Comparison of ENCODE assay signal across 8 mouse cellular contexts in genomic region chr2:127683687-127684331, GRCm38 (mm10). TPM values are rescaled to one million over a fixed set of nuclear protein-coding genes. Genes with fewer than 3 reads are reported as not detected.
DNase-seq lines count a peak whose midpoint lies in the region; ATAC-seq and TF ChIP-seq lines count a peak whose summit lies in the region.

No protein-coding gene starts in this region.

- no peaks in the 10 kb centered on the region for H3K9me3 ChIP-seq in embryonic facial prominence, embryonic 15.5 days (replicated peaks)
- no peaks in the 10 kb centered on the region for H3K9me3 ChIP-seq in heart, embryonic 12.5 days (replicated peaks)
- no peaks in the 10 kb centered on the region for H3K9me3 ChIP-seq in liver, embryonic 13.5 days (replicated peaks)
- no peaks in the 10 kb centered on the region for H3K9me3 ChIP-seq in neural tube, embryonic 14.5 days (ENCODE audit: control insufficient read depth, low read length)

- H3K4me1 ChIP-seq in bone marrow, adult 2 months (ENCODE audit: control insufficient read depth, insufficient read depth, low read length): no peaks in the 10 kb centered on the region; the same call in 1 of the 2 replicates
- no peaks in the 10 kb centered on the region for H3K4me1 ChIP-seq in embryonic facial prominence, embryonic 15.5 days
- no peaks in the 10 kb centered on the region for H3K4me1 ChIP-seq in heart, embryonic 12.5 days (replicated peaks)
- no peaks in the 10 kb centered on the region for H3K4me1 ChIP-seq in liver, embryonic 13.5 days (replicated peaks)
- no peaks in the 10 kb centered on the region for H3K4me1 ChIP-seq in neural tube, embryonic 14.5 days (ENCODE audit: control insufficient read depth, insufficient read depth, low read length)

- TF ChIP-seq CTCF in bone marrow, adult 2 months (IDR thresholded peaks at IDR 0.05; ENCODE audit: control insufficient read depth, insufficient read depth, low read length): peak; percentile 63

- 0 out of 2 replicates have a peak, but pooled peaks have one; percentile 57 for ATAC-seq in embryonic facial prominence, embryonic 15.5 days (ENCODE audit: insufficient number of reproducible peaks, low FRiP score, low TSS enrichment, low read depth)
- peak; percentile 48; the same call in 1 of the 2 replicates for ATAC-seq in heart, embryonic 12.5 days (ENCODE audit: insufficient number of reproducible peaks, low FRiP score)
- no peak for ATAC-seq in liver, embryonic 13.5 days (ENCODE audit: low read depth)
- peak; percentile 93 for ATAC-seq in neural tube, embryonic 14.5 days (ENCODE audit: low read depth)

- no peak for TF ChIP-seq POLR2A in bone marrow, adult 2 months (IDR thresholded peaks at IDR 0.05; ENCODE audit: borderline replicate concordance, control insufficient read depth, low read depth, low read length)

- H3K4me3 ChIP-seq in bone marrow, adult 2 months (replicated peaks; ENCODE audit: control insufficient read depth, low read depth, low read length): no peak overlapping the region
- no peak overlapping the region for H3K4me3 ChIP-seq in embryonic facial prominence, embryonic 15.5 days (replicated peaks)
- no peak overlapping the region for H3K4me3 ChIP-seq in heart, embryonic 12.5 days
- H3K4me3 ChIP-seq in liver, embryonic 13.5 days (replicated peaks): no peak overlapping the region
- H3K4me3 ChIP-seq in neural tube, embryonic 14.5 days (ENCODE audit: low read depth, low read length): no peak overlapping the region

- H3K9ac ChIP-seq in embryonic facial prominence, embryonic 15.5 days: no peak overlapping the region
- H3K9ac ChIP-seq in heart, embryonic 12.5 days: no peak overlapping the region
- H3K9ac ChIP-seq in liver, embryonic 13.5 days: no peak overlapping the region
- H3K9ac ChIP-seq in neural tube, embryonic 14.5 days (replicated peaks; ENCODE audit: low read depth, low read length): no peak overlapping the region

- no peak overlapping the region for H3K27ac ChIP-seq in bone marrow, adult 2 months (ENCODE audit: control insufficient read depth, insufficient read depth, low read depth, low read length, poor library complexity)
- H3K27ac ChIP-seq in embryonic facial prominence, embryonic 15.5 days (replicated peaks): no peak overlapping the region
- H3K27ac ChIP-seq in heart, embryonic 12.5 days (ENCODE audit: poor library complexity, severe bottlenecking): no peak overlapping the region
- H3K27ac ChIP-seq in liver, embryonic 13.5 days: no peak overlapping the region
- no peak overlapping the region for H3K27ac ChIP-seq in neural tube, embryonic 14.5 days (ENCODE audit: low read depth, low read length)

- H3K4me2 ChIP-seq in embryonic facial prominence, embryonic 15.5 days (replicated peaks): no peak overlapping the region
- H3K4me2 ChIP-seq in heart, embryonic 12.5 days: no peak overlapping the region
- H3K4me2 ChIP-seq in liver, embryonic 13.5 days: no peak overlapping the region
- no peak overlapping the region for H3K4me2 ChIP-seq in neural tube, embryonic 14.5 days (ENCODE audit: low read depth, low read length)

- no peaks in the 10 kb centered on the region for H3K27me3 ChIP-seq in embryonic facial prominence, embryonic 15.5 days
- H3K27me3 ChIP-seq in heart, embryonic 12.5 days (replicated peaks): peaks cover 5% of the 10 kb centered on the region
- H3K27me3 ChIP-seq in liver, embryonic 13.5 days: no peaks in the 10 kb centered on the region
- no peaks in the 10 kb centered on the region for H3K27me3 ChIP-seq in neural tube, embryonic 14.5 days (ENCODE audit: control insufficient read depth, insufficient read depth, low read length)

- no peaks in the 10 kb centered on the region for H3K36me3 ChIP-seq in embryonic facial prominence, embryonic 15.5 days
- no peaks in the 10 kb centered on the region for H3K36me3 ChIP-seq in heart, embryonic 12.5 days
- H3K36me3 ChIP-seq in liver, embryonic 13.5 days: no peaks in the 10 kb centered on the region
- H3K36me3 ChIP-seq in neural tube, embryonic 14.5 days (ENCODE audit: control insufficient read depth, insufficient read depth, low read length): no peaks in the 10 kb centered on the region

- peak; percentile 39 for DNase-seq in CD4-positive helper T cell, adult 2 months (ENCODE audit: low read depth, low spot score)
- peak; percentile 80 for DNase-seq in kidney, postnatal 14 days
- peak; percentile 13 for DNase-seq in liver, embryonic 13.5 days
- peak; percentile 28 to 45 for DNase-seq in thymus, postnatal 10 days (ENCODE audit: low spot score in 2 of 2)

- 34% methylated on average over 12 of the region's 12 CpGs for WGBS in bone marrow, adult 2 months
- 39% methylated on average over 12 of the region's 12 CpGs for WGBS in embryonic facial prominence, embryonic 15.5 days
- 35% methylated on average over 12 of the region's 12 CpGs for WGBS in heart, embryonic 12.5 days
- WGBS in liver, embryonic 13.5 days (ENCODE audit: insufficient replicate concordance): 37% methylated on average over 12 of the region's 12 CpGs
- 36% methylated on average over 12 of the region's 12 CpGs for WGBS in neural tube, embryonic 14.5 days

RNA-seq across cellular contexts. Expression of gene Mal, which starts 27.3 kb away (rescaled TPM):
- 0.55 TPM in 1 of 2 replicates, not detected in the other for polyA plus RNA-seq in bone marrow, adult 2 months (2011; ENCODE audit: insufficient read depth, insufficient read length, low replicate concordance, missing spikeins)
- polyA plus RNA-seq in embryonic facial prominence, embryonic 15.5 days (2015; fragmentation: Nextera tagmentation; extraction: Ambion mirVana): 68.0 and 73.1 TPM in 2 replicates
- 1.1 and 1.5 TPM in 2 replicates for polyA plus RNA-seq in heart, embryonic 12.5 days (2016; fragmentation: Nextera tagmentation; extraction: Ambion mirVana)
- 0.03 and 0.05 TPM in 2 replicates for polyA plus RNA-seq in liver, embryonic 13.5 days (2015; fragmentation: Nextera tagmentation; extraction: Ambion mirVana)
- polyA plus RNA-seq in neural tube, embryonic 14.5 days (2014; fragmentation: Nextera tagmentation; extraction: Ambion mirVana): 0.90 and 8.3 TPM in 2 replicates

RNA-seq across cellular contexts. Expression of gene Mall, which starts 45.9 kb away (rescaled TPM):
- polyA plus RNA-seq in bone marrow, adult 2 months (2011; ENCODE audit: insufficient read depth, insufficient read length, low replicate concordance, missing spikeins): not detected in 2 replicates
- 32.3 and 37.3 TPM in 2 replicates for polyA plus RNA-seq in embryonic facial prominence, embryonic 15.5 days (2015; fragmentation: Nextera tagmentation; extraction: Ambion mirVana)
- 3.4 and 3.5 TPM in 2 replicates for polyA plus RNA-seq in heart, embryonic 12.5 days (2016; fragmentation: Nextera tagmentation; extraction: Ambion mirVana)
- 0.06 and 0.12 TPM in 2 replicates for polyA plus RNA-seq in liver, embryonic 13.5 days (2015; fragmentation: Nextera tagmentation; extraction: Ambion mirVana)
- polyA plus RNA-seq in neural tube, embryonic 14.5 days (2014; fragmentation: Nextera tagmentation; extraction: Ambion mirVana): 0.59 and 0.73 TPM in 2 replicates

Comparison
In these comparisons a context has a peak if more than half of its experiments do, and no peak if none do; other contexts are left out.
1. DNase-seq: peak in every context shown above with its lines; median percentile 80 in kidney, postnatal 14 days; 39 in CD4-positive helper T cell, adult 2 months; 36 in thymus, postnatal 10 days; 13 in liver, embryonic 13.5 days.